Mouse (Mus musculus): Measurements from ENCODE around the gene Bpifb9b.

DNA sequence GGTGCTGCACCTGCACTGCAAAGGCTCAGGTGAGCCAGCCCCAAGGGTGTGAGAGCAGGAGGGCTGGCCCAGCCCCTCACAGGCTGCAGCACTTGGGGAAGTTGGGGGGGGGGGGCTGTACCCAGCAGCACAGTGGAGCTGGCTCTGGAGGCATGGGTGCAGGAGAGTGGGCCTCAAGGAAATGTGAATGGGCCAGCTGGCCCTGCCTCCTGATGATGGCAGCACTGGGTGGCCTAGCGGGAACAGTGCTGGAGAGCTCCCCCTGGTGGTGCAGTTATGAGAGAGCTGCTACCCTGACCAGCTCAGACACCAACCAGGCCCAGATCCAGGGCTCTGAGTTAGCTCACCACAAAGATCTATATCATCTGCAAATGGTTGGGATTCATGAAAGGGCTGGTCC is 6.5 kb upstream of the Bpifb9b start:
- TF ChIP-seq CTCF (IDR thresholded peaks at IDR 0.05; ENCODE audit: low read depth) (peak; percentile 97), EP300 (IDR thresholded peaks at IDR 0.05; ENCODE audit: low read depth) (no peak)
